Mouse (Mus musculus): ENCODE measurements around the gene Cdk12. TPM values are rescaled to one million over a fixed set of nuclear protein-coding genes. Genes with fewer than 3 reads are reported as not detected.

The Cdk12 gene
- total RNA-seq, 1 experiment = 68.8 TPM

DNA sequence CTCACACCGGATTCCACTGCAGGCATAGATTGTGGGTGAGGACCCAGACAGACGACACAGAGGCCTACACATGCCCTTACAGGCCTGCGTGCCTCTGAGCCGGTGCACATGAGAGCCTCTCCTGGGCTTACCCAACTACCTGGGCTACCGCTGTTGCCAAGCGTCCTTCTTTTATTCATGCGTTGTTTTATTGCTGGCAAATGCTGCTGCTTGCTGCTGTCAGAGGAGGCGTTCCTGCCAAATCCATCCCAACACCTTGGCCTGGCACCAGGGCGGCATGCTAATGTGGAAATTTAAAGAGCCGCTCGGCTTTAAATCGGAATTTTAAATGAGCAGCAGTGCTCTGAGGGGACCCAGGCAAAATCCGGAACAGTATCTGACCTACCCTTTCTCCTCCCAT lies 87.0 kb downstream of the Cdk12 start:
- DNase-seq (ENCODE audit: low read depth, low spot score) = no peak
- in situ Hi-C loops (cut with MboI; ENCODE audit: low sequenced_read_pairs in 2 of 2, unreplicated experiment in 2 of 2) = no loop called here
- Histone ChIP-seq H3K36me3 (ENCODE audit: control insufficient read depth, insufficient read depth, low read length, poor library complexity, severe bottlenecking) (no peaks in the 10 kb centered on the region), H3K4me3 (ENCODE audit: insufficient read depth in 1 of 2, low read depth in 1 of 2, low read length in 2 of 2, poor library complexity in 1 of 2, severe bottlenecking in 1 of 2) (no peak overlapping the region), H3K4me1 (ENCODE audit: control insufficient read depth in 2 of 2, insufficient read depth in 2 of 2, low read length in 2 of 2, poor library complexity in 1 of 2) (peaks cover 0 to 4% of the 10 kb centered on the region in 2 experiments; a peak in 1 of 4 replicates), H3K9me3 (ENCODE audit: control insufficient read depth, insufficient read depth, low read depth, low read length) (no peaks in the 10 kb centered on the region), H3K27ac (ENCODE audit: insufficient read depth, low read depth, low read length, poor library complexity, severe bottlenecking) (no peak overlapping the region), H3K9ac (ENCODE audit: insufficient read depth, low read depth, low read length, poor library complexity, severe bottlenecking) (peak overlapping the region; percentile 39; the same call in 1 of the 2 replicates)
- TF ChIP-seq HCFC1 (IDR thresholded peaks at IDR 0.05; ENCODE audit: borderline replicate concordance, insufficient read depth, low read length) (no peak), ZNF384 (IDR thresholded peaks at IDR 0.05; ENCODE audit: low read depth, low read length) (no peak), MAFK (IDR thresholded peaks at IDR 0.05; ENCODE audit: insufficient read depth, low read depth, low read length) (no peak), CHD2 (IDR thresholded peaks at IDR 0.05; ENCODE audit: low read depth, low read length) (no peak), ZC3H11A (IDR thresholded peaks at IDR 0.05; ENCODE audit: borderline replicate concordance, low read depth, low read length) (no peak)

DNA sequence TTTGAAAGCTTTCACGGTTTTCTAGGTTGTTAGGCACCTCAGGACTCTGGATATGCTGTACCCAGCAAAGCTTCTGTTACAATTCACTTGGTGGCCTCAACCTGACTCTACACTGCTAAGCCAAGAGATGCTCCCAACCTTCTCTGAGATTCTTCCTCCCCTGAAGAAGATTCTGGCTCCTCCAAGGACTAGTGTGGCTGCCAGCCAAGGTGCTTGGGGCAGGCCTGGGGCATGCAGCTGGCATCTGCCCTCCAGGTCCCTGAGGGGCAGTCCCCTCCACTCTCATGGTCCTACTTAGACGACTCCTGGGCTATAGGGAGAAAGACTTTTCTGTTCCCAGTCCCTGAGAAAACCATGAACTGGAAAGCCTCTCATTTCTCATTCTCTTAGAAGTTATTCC lies 88.0 kb downstream of the Cdk12 start:
- in situ Hi-C loops (cut with MboI; ENCODE audit: low sequenced_read_pairs in 2 of 2, unreplicated experiment in 2 of 2) = no loop called here
- Histone ChIP-seq H3K4me3 (ENCODE audit: insufficient read depth in 1 of 2, low read depth in 1 of 2, low read length in 2 of 2, poor library complexity in 1 of 2, severe bottlenecking in 1 of 2) (no peak overlapping the region), H3K9me3 (ENCODE audit: control insufficient read depth, insufficient read depth, low read depth, low read length) (no peaks in the 10 kb centered on the region), H3K9ac (ENCODE audit: insufficient read depth, low read depth, low read length, poor library complexity, severe bottlenecking) (no peak overlapping the region), H3K27ac (ENCODE audit: insufficient read depth, low read depth, low read length, poor library complexity, severe bottlenecking) (no peak overlapping the region), H3K36me3 (ENCODE audit: control insufficient read depth, insufficient read depth, low read length, poor library complexity, severe bottlenecking) (no peaks in the 10 kb centered on the region), H3K4me1 (ENCODE audit: control insufficient read depth in 2 of 2, insufficient read depth in 2 of 2, low read length in 2 of 2, poor library complexity in 1 of 2) (peaks cover 0 to 6% of the 10 kb centered on the region in 2 experiments; a peak in 1 of 4 replicates)
- DNase-seq (ENCODE audit: low read depth, low spot score) = no peak
- TF ChIP-seq MAFK (IDR thresholded peaks at IDR 0.05; ENCODE audit: insufficient read depth, low read depth, low read length) (no peak), ZNF384 (IDR thresholded peaks at IDR 0.05; ENCODE audit: low read depth, low read length) (no peak), ZC3H11A (IDR thresholded peaks at IDR 0.05; ENCODE audit: borderline replicate concordance, low read depth, low read length) (no peak), HCFC1 (IDR thresholded peaks at IDR 0.05; ENCODE audit: borderline replicate concordance, insufficient read depth, low read length) (no peak), CHD2 (IDR thresholded peaks at IDR 0.05; ENCODE audit: low read depth, low read length) (no peak)

DNA sequence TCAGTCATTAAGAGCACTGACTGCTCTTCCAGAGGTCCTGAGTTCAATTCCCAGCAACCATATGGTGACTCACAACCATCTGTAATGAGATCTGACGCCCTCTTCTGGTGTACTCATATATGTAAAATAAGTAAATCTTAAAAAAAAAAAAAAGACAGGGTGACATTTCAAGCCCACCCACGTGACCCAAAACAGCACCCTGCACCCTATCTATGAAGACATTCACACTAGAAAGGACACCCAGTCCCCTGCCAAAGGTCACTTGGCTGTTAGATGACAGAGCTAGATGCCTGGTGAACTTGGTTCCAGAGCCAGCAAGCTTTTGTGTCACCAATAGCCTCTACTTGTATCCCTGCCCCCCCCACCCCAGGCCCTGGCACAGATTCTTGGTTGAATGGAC lies 90.2 kb downstream of the Cdk12 start:
- no peak for DNase-seq (ENCODE audit: low read depth, low spot score)
- Histone ChIP-seq H3K4me3 (ENCODE audit: insufficient read depth in 1 of 2, low read depth in 1 of 2, low read length in 2 of 2, poor library complexity in 1 of 2, severe bottlenecking in 1 of 2) (no peak overlapping the region), H3K36me3 (ENCODE audit: control insufficient read depth, insufficient read depth, low read length, poor library complexity, severe bottlenecking) (no peaks in the 10 kb centered on the region), H3K9ac (ENCODE audit: insufficient read depth, low read depth, low read length, poor library complexity, severe bottlenecking) (no peak overlapping the region), H3K4me1 (ENCODE audit: control insufficient read depth in 2 of 2, insufficient read depth in 2 of 2, low read length in 2 of 2, poor library complexity in 1 of 2) (peaks cover 0 to 18% of the 10 kb centered on the region in 2 experiments; a peak in 2 of 4 replicates), H3K27ac (ENCODE audit: insufficient read depth, low read depth, low read length, poor library complexity, severe bottlenecking) (no peak overlapping the region), H3K9me3 (ENCODE audit: control insufficient read depth, insufficient read depth, low read depth, low read length) (no peaks in the 10 kb centered on the region)
- in situ Hi-C loops (cut with MboI; ENCODE audit: low sequenced_read_pairs in 2 of 2, unreplicated experiment in 2 of 2) = no loop called here
- TF ChIP-seq HCFC1 (IDR thresholded peaks at IDR 0.05; ENCODE audit: borderline replicate concordance, insufficient read depth, low read length) (no peak), ZNF384 (IDR thresholded peaks at IDR 0.05; ENCODE audit: low read depth, low read length) (peak; percentile 64; the same call in 1 of the 2 replicates)

DNA sequence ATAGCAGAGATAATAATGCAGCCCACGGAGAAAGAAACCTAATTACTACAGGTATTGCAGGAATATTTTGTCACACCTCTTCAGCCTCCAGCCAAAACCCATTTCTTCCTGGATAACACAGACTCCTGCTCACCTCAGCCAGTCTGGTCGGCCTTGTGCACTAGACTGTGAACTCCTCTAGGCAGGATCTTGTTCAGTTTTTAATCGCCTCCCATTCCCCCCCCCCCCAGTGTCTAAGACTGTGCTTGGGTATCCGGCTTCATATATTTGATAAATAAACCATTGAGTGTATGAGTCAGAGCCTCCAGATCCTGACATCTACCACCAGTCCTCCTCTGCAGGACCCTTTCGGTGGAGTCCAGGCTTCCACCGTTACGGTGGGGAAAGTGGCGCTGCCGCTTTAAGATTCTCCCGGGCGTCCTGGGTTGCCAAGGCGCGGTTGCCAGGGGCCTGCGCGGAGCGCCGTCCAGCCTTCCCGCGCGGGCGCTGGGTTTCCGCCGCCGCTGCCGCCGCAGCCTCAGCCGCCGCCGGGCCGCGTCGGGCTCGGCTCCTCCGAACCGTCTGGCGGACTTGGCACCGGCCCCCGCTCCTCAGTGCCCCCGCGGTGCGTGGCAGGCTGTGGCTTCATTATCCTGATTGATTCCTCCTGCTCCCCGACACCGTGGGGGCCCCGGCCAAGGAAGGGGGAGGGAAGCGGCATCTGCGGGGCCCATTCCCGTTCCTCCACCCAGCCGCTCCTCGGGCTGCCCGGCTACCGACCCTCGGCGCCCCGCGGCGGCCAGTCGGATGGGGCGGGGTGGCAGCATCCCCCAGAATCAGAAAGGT lies 91.5 kb downstream of the Cdk12 start:
- peak overlapping the region; percentile 85 for H3K9ac ChIP-seq (ENCODE audit: insufficient read depth, low read depth, low read length, poor library complexity, severe bottlenecking)
- no peak overlapping the region for H3K27ac ChIP-seq (ENCODE audit: insufficient read depth, low read depth, low read length, poor library complexity, severe bottlenecking)
- H3K4me3 ChIP-seq (ENCODE audit: insufficient read depth in 1 of 2, low read depth in 1 of 2, low read length in 2 of 2, poor library complexity in 1 of 2, severe bottlenecking in 1 of 2) = peak overlapping the region; percentile 70 to 88
- DNase-seq (ENCODE audit: low read depth, low spot score) = no peak
- no peak for TF ChIP-seq ZNF384 (IDR thresholded peaks at IDR 0.05; ENCODE audit: low read depth, low read length)
- no peak for TF ChIP-seq ZC3H11A (IDR thresholded peaks at IDR 0.05; ENCODE audit: borderline replicate concordance, low read depth, low read length)
- TF ChIP-seq MAFK (IDR thresholded peaks at IDR 0.05; ENCODE audit: insufficient read depth, low read depth, low read length) = no peak
- no peak for TF ChIP-seq CHD2 (IDR thresholded peaks at IDR 0.05; ENCODE audit: low read depth, low read length)
- H3K4me1 ChIP-seq (ENCODE audit: control insufficient read depth in 2 of 2, insufficient read depth in 2 of 2, low read length in 2 of 2, poor library complexity in 1 of 2) = peaks cover 3 to 21% of the 10 kb centered on the region in 2 experiments
- H3K9me3 ChIP-seq (ENCODE audit: control insufficient read depth, insufficient read depth, low read depth, low read length) = no peaks in the 10 kb centered on the region
- in situ Hi-C loops (cut with MboI; ENCODE audit: low sequenced_read_pairs in 2 of 2, unreplicated experiment in 2 of 2) = no loop called here
- H3K36me3 ChIP-seq (ENCODE audit: control insufficient read depth, insufficient read depth, low read length, poor library complexity, severe bottlenecking) = no peaks in the 10 kb centered on the region

All from ES-E14 (cell line).